Comparison of ENCODE assay signal across 8 mouse cellular contexts in the genomic region with DNA sequence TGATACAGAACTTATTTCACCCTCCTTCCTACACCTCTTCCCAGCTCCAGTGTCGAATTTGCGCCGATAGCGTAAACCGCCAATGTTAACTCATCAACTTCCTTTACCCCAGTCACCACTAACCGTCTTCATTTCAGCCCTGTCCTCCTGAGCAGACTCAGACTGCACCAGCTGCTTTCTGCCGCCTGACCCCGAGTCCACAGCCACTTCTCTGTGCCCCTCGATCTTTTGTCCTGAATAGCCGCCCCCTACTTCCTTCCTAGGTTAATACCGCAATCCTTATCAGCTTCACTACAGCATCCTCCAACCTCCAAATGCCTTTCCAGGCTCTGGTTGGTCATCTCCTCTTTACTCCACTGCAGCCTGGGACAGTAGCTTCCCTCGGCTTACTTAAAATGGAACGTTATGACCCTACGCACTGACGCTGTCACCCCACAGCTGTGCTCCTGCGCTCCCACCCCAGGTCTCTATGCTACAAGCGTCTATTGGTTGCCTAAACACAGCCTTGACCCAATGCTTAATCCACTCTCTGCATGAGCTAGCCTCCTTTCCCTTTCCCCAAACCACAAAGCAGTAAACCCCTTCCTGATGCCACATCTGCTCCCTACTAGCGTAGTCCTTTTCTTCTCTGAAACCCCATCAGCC. TPM values are rescaled to one million over a fixed set of nuclear protein-coding genes. Genes with fewer than 3 reads are reported as not detected.
DNase-seq lines count a peak whose midpoint lies in the region; ATAC-seq and TF ChIP-seq lines count a peak whose summit lies in the region.

No protein-coding gene starts in this region.

- intact Hi-C loops in left cerebral cortex, postnatal 36 days (cut with DNase I) = no loop called here

- no peak for DNase-seq in lung, embryonic 14.5 days
- no peak for DNase-seq in lung, postnatal 25 days (ENCODE audit: low spot score)
- peak; percentile 6 for DNase-seq in liver, embryonic 13.5 days
- DNase-seq in testis, postnatal 10 days (ENCODE audit: low spot score) = peak; percentile 35
- no peak for DNase-seq in cerebellum, postnatal 36 days
- no peak for DNase-seq in embryo, embryonic 9.5 days (ENCODE audit: extremely low spot score)
- no peak for DNase-seq in left cerebral cortex, postnatal 36 days (ENCODE audit: low spot score in 2 of 2)

- no peak overlapping the region for H3K27ac ChIP-seq in lung, embryonic 14.5 days (ENCODE audit: low read depth)
- H3K27ac ChIP-seq in forebrain, embryonic 12.5 days = no peak overlapping the region
- H3K27ac ChIP-seq in liver, embryonic 13.5 days = 0 out of 2 replicates have a peak overlapping the region, but pooled peaks have one; percentile 36

- peak overlapping the region; percentile 46 for H3K4me2 ChIP-seq in lung, embryonic 14.5 days
- H3K4me2 ChIP-seq in forebrain, embryonic 12.5 days = peak overlapping the region; percentile 44
- peak overlapping the region; percentile 48 for H3K4me2 ChIP-seq in liver, embryonic 13.5 days

- ATAC-seq in lung, embryonic 14.5 days (ENCODE audit: insufficient read depth) = peak; percentile 36; the same call in 1 of the 2 replicates
- ATAC-seq in forebrain, embryonic 12.5 days (ENCODE audit: low FRiP score) = no peak
- peak; percentile 61 for ATAC-seq in liver, embryonic 13.5 days (ENCODE audit: low read depth)

- H3K4me3 ChIP-seq in lung, embryonic 14.5 days (ENCODE audit: low read depth, low read length) = no peak overlapping the region
- H3K4me3 ChIP-seq in forebrain, embryonic 12.5 days (replicated peaks) = peak overlapping the region; percentile 11; the same call in 1 of the 2 replicates
- peak overlapping the region; percentile 29; the same call in 1 of the 2 replicates for H3K4me3 ChIP-seq in liver, embryonic 13.5 days (replicated peaks)

- no peak for TF ChIP-seq CTCF in lung, embryonic 14.5 days (IDR thresholded peaks at IDR 0.05; ENCODE audit: low read depth)

- no peaks in the 10 kb centered on the region for H3K27me3 ChIP-seq in lung, embryonic 14.5 days (ENCODE audit: insufficient read depth, low read length)
- H3K27me3 ChIP-seq in forebrain, embryonic 12.5 days = 0 out of 2 replicates have a peak, but pooled peaks cover 5% of the 10 kb centered on the region
- peaks cover 15% of the 10 kb centered on the region for H3K27me3 ChIP-seq in liver, embryonic 13.5 days

- H3K9ac ChIP-seq in lung, embryonic 14.5 days = no peak overlapping the region
- no peak overlapping the region for H3K9ac ChIP-seq in forebrain, embryonic 12.5 days
- no peak overlapping the region for H3K9ac ChIP-seq in liver, embryonic 13.5 days

- WGBS in lung, embryonic 14.5 days = 47% methylated on average over 18 of the region's 18 CpGs
- 59% methylated on average over 18 of the region's 18 CpGs for WGBS in forebrain, embryonic 12.5 days
- WGBS in liver, embryonic 13.5 days (ENCODE audit: insufficient replicate concordance) = 8% methylated on average over 18 of the region's 18 CpGs

- H3K36me3 ChIP-seq in lung, embryonic 14.5 days (ENCODE audit: insufficient read depth) = no peaks in the 10 kb centered on the region
- no peaks in the 10 kb centered on the region for H3K36me3 ChIP-seq in forebrain, embryonic 12.5 days (replicated peaks)
- H3K36me3 ChIP-seq in liver, embryonic 13.5 days = no peaks in the 10 kb centered on the region

- peaks cover 11% of the 10 kb centered on the region for H3K4me1 ChIP-seq in lung, embryonic 14.5 days (ENCODE audit: insufficient read depth)
- no peaks in the 10 kb centered on the region; the same call in 1 of the 2 replicates for H3K4me1 ChIP-seq in forebrain, embryonic 12.5 days
- H3K4me1 ChIP-seq in liver, embryonic 13.5 days (replicated peaks) = peaks cover 20% of the 10 kb centered on the region

- no peaks in the 10 kb centered on the region for H3K9me3 ChIP-seq in lung, embryonic 14.5 days (ENCODE audit: low read depth, low read length)
- no peaks in the 10 kb centered on the region for H3K9me3 ChIP-seq in forebrain, embryonic 12.5 days
- H3K9me3 ChIP-seq in liver, embryonic 13.5 days (replicated peaks) = no peaks in the 10 kb centered on the region

RNA-seq across cellular contexts. Expression of gene Cd180, which starts 27.6 kb away (rescaled TPM):
- polyA plus RNA-seq in lung, embryonic 14.5 days (2014; fragmentation: Nextera tagmentation; extraction: Ambion mirVana) = 0.64 and 0.84 TPM in 2 replicates
- polyA plus RNA-seq in forebrain, embryonic 12.5 days (2016; fragmentation: Nextera tagmentation; extraction: Ambion mirVana) = 0.50 and 0.55 TPM in 2 replicates
- polyA plus RNA-seq in liver, embryonic 13.5 days (2015; fragmentation: Nextera tagmentation; extraction: Ambion mirVana) = 0.91 and 1.00 TPM in 2 replicates
- total RNA-seq in left cerebral cortex, postnatal 36 days (2021) = 1 to 10 TPM; 2.1 to 2.5 TPM

Comparison
In these comparisons a context has a peak if more than half of its experiments do, and no peak if none do; other contexts are left out.
1. DNase-seq: peak in liver, embryonic 13.5 days (single experiment) and testis, postnatal 10 days (single experiment); none in lung, embryonic 14.5 days (single experiment), lung, postnatal 25 days (single experiment), cerebellum, postnatal 36 days (0 of 2), embryo, embryonic 9.5 days (single experiment) and left cerebral cortex, postnatal 36 days (0 of 2).
2. Peak in every context shown above with its lines, with median percentiles within 50 percentile points of each other: H3K4me2 ChIP-seq.